8 mouse cellular contexts compared by ENCODE assay signal in the genomic region with DNA sequence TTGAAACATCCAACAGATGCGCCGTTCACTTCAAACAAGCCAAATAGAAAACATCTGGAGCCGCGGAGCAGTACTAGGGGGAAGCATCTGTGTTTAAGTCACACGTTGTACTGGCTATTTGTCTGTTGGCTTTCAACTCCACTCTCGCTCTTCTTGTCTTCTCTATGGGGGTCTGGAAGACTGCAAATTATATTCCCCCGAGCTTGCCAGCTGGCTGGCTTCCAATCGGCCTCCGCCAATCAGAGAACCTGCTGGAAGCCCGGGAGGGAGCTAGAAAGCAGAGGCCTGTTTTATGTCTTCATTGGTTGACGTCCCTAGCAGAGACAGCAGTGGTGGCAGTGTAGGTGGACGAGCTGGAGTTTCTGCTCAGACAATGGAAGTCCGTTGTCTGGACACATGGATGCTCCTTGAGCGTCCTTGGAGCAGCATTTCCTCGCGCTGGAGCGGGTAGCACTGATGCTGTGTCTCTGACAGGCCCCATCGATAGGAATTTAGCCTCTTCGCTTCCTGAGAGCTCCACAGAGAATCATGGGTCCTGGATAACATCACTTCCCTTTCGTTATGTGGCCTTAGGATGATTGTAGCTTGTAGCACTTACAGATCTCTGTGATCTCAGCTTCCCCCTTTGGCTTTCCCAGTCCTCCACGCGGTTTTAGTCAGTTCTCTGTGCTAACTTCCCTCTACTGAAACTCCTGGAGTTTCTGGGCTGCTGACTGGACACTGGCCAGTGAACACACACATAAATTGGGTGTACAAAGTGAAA.
DNase-seq lines count a peak whose midpoint lies in the region; ATAC-seq and TF ChIP-seq lines count a peak whose summit lies in the region.

No protein-coding gene starts in this region.

- peak overlapping the region; percentile 72 for H3K27ac ChIP-seq in hindbrain, postnatal 0 days
- H3K27ac ChIP-seq in liver, embryonic 16.5 days (ENCODE audit: low read length): peak overlapping the region; percentile 51; the same call in 1 of the 2 replicates
- 0 out of 2 replicates have a peak overlapping the region, but pooled peaks have one; percentile 3 for H3K27ac ChIP-seq in testis, adult 2 months (ENCODE audit: control insufficient read depth, insufficient read depth, low read depth, low read length)

- H3K4me2 ChIP-seq in hindbrain, postnatal 0 days (ENCODE audit: low read depth, low read length): peak overlapping the region; percentile 45
- no peak overlapping the region for H3K4me2 ChIP-seq in liver, embryonic 16.5 days (ENCODE audit: low read depth, low read length)

- H3K4me1 ChIP-seq in hindbrain, postnatal 0 days (ENCODE audit: insufficient read depth, low read length): no peaks in the 10 kb centered on the region
- peaks cover 8% of the 10 kb centered on the region for H3K4me1 ChIP-seq in liver, embryonic 16.5 days (ENCODE audit: control insufficient read depth, low read depth, low read length)
- H3K4me1 ChIP-seq in testis, adult 2 months (ENCODE audit: control insufficient read depth, insufficient read depth, low read length): peaks cover 5% of the 10 kb centered on the region

- H3K4me3 ChIP-seq in hindbrain, postnatal 0 days (ENCODE audit: low read length): peak overlapping the region; percentile 9; the same call in 1 of the 2 replicates
- H3K4me3 ChIP-seq in liver, embryonic 16.5 days (ENCODE audit: low read depth, low read length): no peak overlapping the region
- H3K4me3 ChIP-seq in testis, adult 2 months (ENCODE audit: control insufficient read depth, low read depth, low read length): no peak overlapping the region

- peak; percentile 46 for DNase-seq in ovary, postnatal 10 days (ENCODE audit: low spot score)
- DNase-seq in ovary, adult 18-20 months (ENCODE audit: low spot score): no peak
- DNase-seq in cerebellum, postnatal 36 days: peak; percentile 19 to 21
- peak; percentile 57 for DNase-seq in gastrocnemius, postnatal 10 days
- DNase-seq in hindbrain, postnatal 0 days (ENCODE audit: low spot score): peak; percentile 83

- no peaks in the 10 kb centered on the region for H3K36me3 ChIP-seq in hindbrain, postnatal 0 days (ENCODE audit: insufficient read depth, low read length)
- H3K36me3 ChIP-seq in liver, embryonic 16.5 days (ENCODE audit: control insufficient read depth, insufficient read depth): no peaks in the 10 kb centered on the region
- H3K36me3 ChIP-seq in testis, adult 2 months (ENCODE audit: control insufficient read depth, insufficient read depth, low read length): no peaks in the 10 kb centered on the region

- WGBS in hindbrain, postnatal 0 days: 38% methylated on average over 22 of the region's 22 CpGs
- 62% methylated on average over 22 of the region's 22 CpGs for WGBS in liver, embryonic 16.5 days (ENCODE audit: insufficient replicate concordance)

- no peaks in the 10 kb centered on the region for H3K9me3 ChIP-seq in hindbrain, postnatal 0 days (ENCODE audit: low read length)
- H3K9me3 ChIP-seq in liver, embryonic 16.5 days (replicated peaks; ENCODE audit: control insufficient read depth, low read length): no peaks in the 10 kb centered on the region

- no peak for TF ChIP-seq CTCF in hindbrain, postnatal 0 days (IDR thresholded peaks at IDR 0.05; ENCODE audit: low read depth)
- TF ChIP-seq CTCF in testis, adult 2 months (IDR thresholded peaks at IDR 0.05; ENCODE audit: control insufficient read depth, insufficient read depth, insufficient replicate concordance, low read depth, low read length): no peak

- no peak overlapping the region for H3K9ac ChIP-seq in hindbrain, postnatal 0 days (replicated peaks; ENCODE audit: low read length)
- H3K9ac ChIP-seq in liver, embryonic 16.5 days (ENCODE audit: low read depth, low read length): no peak overlapping the region

- no peaks in the 10 kb centered on the region for H3K27me3 ChIP-seq in hindbrain, postnatal 0 days (ENCODE audit: insufficient read depth, low read length)
- no peaks in the 10 kb centered on the region for H3K27me3 ChIP-seq in liver, embryonic 16.5 days (ENCODE audit: control insufficient read depth, insufficient read depth, low read depth, low read length)
- H3K27me3 ChIP-seq in testis, adult 2 months (ENCODE audit: control insufficient read depth, insufficient read depth, low read length): no peaks in the 10 kb centered on the region

- ATAC-seq in hindbrain, postnatal 0 days: peak; percentile 81
- no peak; the same call in 1 of the 2 replicates for ATAC-seq in liver, embryonic 16.5 days (ENCODE audit: low read depth)
- no peak for ATAC-seq in CD4-positive, CD25-positive, alpha-beta regulatory T cell, adult 4 months

- no peak for TF ChIP-seq POLR2A in testis, adult 2 months (IDR thresholded peaks at IDR 0.05; ENCODE audit: control insufficient read depth, low read depth, low read length)

Comparison
In these comparisons a context has a peak if more than half of its experiments do, and no peak if none do; other contexts are left out.
1. H3K27ac ChIP-seq: peak in every context shown above with its lines; median percentile 72 in hindbrain, postnatal 0 days; 51 in liver, embryonic 16.5 days; 3 in testis, adult 2 months.